ENCODE assay signal across 8 mouse cellular contexts in genomic region chrX:18162192-18162857, GRCm38 (mm10). TPM values are rescaled to one million over a fixed set of nuclear protein-coding genes. Genes with fewer than 3 reads are reported as not detected.
A peak's percentile ranks its signal among the peaks of the same experiment; 100 is the strongest.
DNase-seq lines count a peak whose midpoint lies in the region; ATAC-seq and TF ChIP-seq lines count a peak whose summit lies in the region.

Kdm6a (plus strand) TSS chrX:18162575.

- no peaks in the 10 kb centered on the region for H3K4me1 ChIP-seq in ES-Bruce4 (ENCODE audit: control insufficient read depth, insufficient read depth, low read length)
- H3K4me1 ChIP-seq in forebrain, embryonic 13.5 days: no peaks in the 10 kb centered on the region
- peaks cover 4% of the 10 kb centered on the region for H3K4me1 ChIP-seq in liver, postnatal 0 days (ENCODE audit: insufficient read depth)
- no peaks in the 10 kb centered on the region for H3K4me1 ChIP-seq in neural tube, embryonic 14.5 days (ENCODE audit: control insufficient read depth, insufficient read depth, low read length)

- DNase-seq in heart, postnatal 10 days: peak; percentile 98 to 100
- DNase-seq in large intestine, adult 2 months (ENCODE audit: low read depth, low spot score): peak; percentile 87
- DNase-seq in liver, postnatal 0 days: peak; percentile 97
- DNase-seq in testis, postnatal 10 days (ENCODE audit: low spot score): peak; percentile 98

- peak within 1 kb of the TSS; percentile 64 for H3K4me2 ChIP-seq in forebrain, embryonic 13.5 days
- peak within 1 kb of the TSS; percentile 91 for H3K4me2 ChIP-seq in liver, postnatal 0 days (ENCODE audit: low read depth, low read length)
- peak within 1 kb of the TSS; percentile 59 for H3K4me2 ChIP-seq in neural tube, embryonic 14.5 days (ENCODE audit: low read depth, low read length)

- WGBS in forebrain, embryonic 13.5 days: 0% methylated on average over 50 of the region's 50 CpGs
- WGBS in large intestine, adult 2 months: under 1% methylated on average over 50 of the region's 50 CpGs
- under 1% methylated on average over 48 of the region's 50 CpGs for WGBS in liver, postnatal 0 days (ENCODE audit: insufficient replicate concordance)
- under 1% methylated on average over 40 of the region's 50 CpGs for WGBS in neural tube, embryonic 14.5 days

- TF ChIP-seq CTCF in ES-Bruce4 (IDR thresholded peaks at IDR 0.05; ENCODE audit: low read depth, low read length): no peak
- no peak for TF ChIP-seq CTCF in liver, postnatal 0 days (IDR thresholded peaks at IDR 0.05; ENCODE audit: low read depth)

- H3K4me3 ChIP-seq in ES-Bruce4 (ENCODE audit: low read depth, low read length): peak within 1 kb of the TSS; percentile 98
- H3K4me3 ChIP-seq in forebrain, embryonic 13.5 days: peak within 1 kb of the TSS; percentile 78
- H3K4me3 ChIP-seq in liver, postnatal 0 days (ENCODE audit: low read depth, low read length): peak within 1 kb of the TSS; percentile 91
- peak within 1 kb of the TSS; percentile 78 for H3K4me3 ChIP-seq in neural tube, embryonic 14.5 days (ENCODE audit: low read depth, low read length)

- TF ChIP-seq POLR2A in ES-Bruce4 (IDR thresholded peaks at IDR 0.05; ENCODE audit: insufficient read depth, low read length): peak; percentile 57

- no peaks in the 10 kb centered on the region for H3K9me3 ChIP-seq in ES-Bruce4 (replicated peaks; ENCODE audit: control insufficient read depth, insufficient read depth, low read length, poor library complexity, severe bottlenecking)
- no peaks in the 10 kb centered on the region for H3K9me3 ChIP-seq in forebrain, embryonic 13.5 days (replicated peaks)
- H3K9me3 ChIP-seq in liver, postnatal 0 days (ENCODE audit: low read length): no peaks in the 10 kb centered on the region
- no peaks in the 10 kb centered on the region for H3K9me3 ChIP-seq in neural tube, embryonic 14.5 days (ENCODE audit: control insufficient read depth, low read length)

- H3K27me3 ChIP-seq in ES-Bruce4 (ENCODE audit: control insufficient read depth, insufficient read depth, low read length, poor library complexity, severe bottlenecking): no peaks in the 10 kb centered on the region
- no peaks in the 10 kb centered on the region for H3K27me3 ChIP-seq in forebrain, embryonic 13.5 days
- no peaks in the 10 kb centered on the region for H3K27me3 ChIP-seq in liver, postnatal 0 days (ENCODE audit: insufficient read depth, low read length)
- no peaks in the 10 kb centered on the region for H3K27me3 ChIP-seq in neural tube, embryonic 14.5 days (ENCODE audit: control insufficient read depth, insufficient read depth, low read length)

- intact Hi-C loops in heart, postnatal 10 days (cut with DNase I): loop anchor here (2.0 kb wide), 1 partner anchor 92 kb away; no protein-coding TSS in a partner anchor

- peak within 1 kb of the TSS; percentile 86 for H3K27ac ChIP-seq in ES-Bruce4 (ENCODE audit: insufficient read depth, low read length)
- peak within 1 kb of the TSS; percentile 96 for H3K27ac ChIP-seq in forebrain, embryonic 13.5 days
- H3K27ac ChIP-seq in liver, postnatal 0 days (ENCODE audit: low read depth): peak within 1 kb of the TSS; percentile 98
- peak within 1 kb of the TSS; percentile 97 for H3K27ac ChIP-seq in neural tube, embryonic 14.5 days (ENCODE audit: low read depth, low read length)

- TF ChIP-seq EP300 in ES-Bruce4 (IDR thresholded peaks at IDR 0.05; ENCODE audit: insufficient read depth, low read depth, low read length): 0 out of 2 replicates have a peak, but pooled peaks have one; percentile 5
- no peak for TF ChIP-seq EP300 in liver, postnatal 0 days (IDR thresholded peaks at IDR 0.05; ENCODE audit: low read depth)

- peak within 1 kb of the TSS; percentile 98 for H3K9ac ChIP-seq in ES-Bruce4 (ENCODE audit: low read depth, poor library complexity, severe bottlenecking)
- H3K9ac ChIP-seq in forebrain, embryonic 13.5 days: peak within 1 kb of the TSS; percentile 91
- H3K9ac ChIP-seq in liver, postnatal 0 days (replicated peaks): peak within 1 kb of the TSS; percentile 97
- peak within 1 kb of the TSS; percentile 89 for H3K9ac ChIP-seq in neural tube, embryonic 14.5 days (replicated peaks; ENCODE audit: low read depth, low read length)

- peak; percentile 97 for ATAC-seq in cerebellum, adult (ENCODE audit: insufficient number of reproducible peaks, low FRiP score, low TSS enrichment)
- ATAC-seq in forebrain, embryonic 13.5 days: peak; percentile 99
- ATAC-seq in liver, postnatal 0 days: peak; percentile 92
- ATAC-seq in neural tube, embryonic 14.5 days (ENCODE audit: low read depth): peak; percentile 99

- no peaks in the 10 kb centered on the region for H3K36me3 ChIP-seq in ES-Bruce4 (ENCODE audit: control insufficient read depth, insufficient read depth, low read length, poor library complexity, severe bottlenecking)
- H3K36me3 ChIP-seq in forebrain, embryonic 13.5 days (ENCODE audit: poor library complexity, severe bottlenecking): no peaks in the 10 kb centered on the region
- no peaks in the 10 kb centered on the region for H3K36me3 ChIP-seq in liver, postnatal 0 days (replicated peaks; ENCODE audit: insufficient read depth, low read length)
- H3K36me3 ChIP-seq in neural tube, embryonic 14.5 days (ENCODE audit: control insufficient read depth, insufficient read depth, low read length): no peaks in the 10 kb centered on the region

RNA-seq across cellular contexts. Expression of gene Kdm6a, which starts in this region (rescaled TPM):
- polyA plus RNA-seq in ES-Bruce4 (2011; ENCODE audit: insufficient read depth, insufficient read length, low read depth, missing spikeins): 49.5 and 55.9 TPM in 2 replicates
- polyA plus RNA-seq in forebrain, embryonic 13.5 days (2015; fragmentation: Nextera tagmentation; extraction: Ambion mirVana): 19.4 and 21.0 TPM in 2 replicates
- total RNA-seq in heart, postnatal 10 days (2021): 10 to 100 TPM; 28.7 to 39.6 TPM
- polyA plus RNA-seq in large intestine, adult 2 months (2012; rRNA removed): 7.8 and 13.3 TPM in 2 replicates
- 9.2 and 9.4 TPM in 2 replicates for polyA plus RNA-seq in liver, postnatal 0 days (2015; fragmentation: Nextera tagmentation; extraction: Ambion mirVana)
- 25.8 and 32.2 TPM in 2 replicates for polyA plus RNA-seq in neural tube, embryonic 14.5 days (2014; fragmentation: Nextera tagmentation; extraction: Ambion mirVana)

Comparison
In these comparisons a context has a peak if more than half of its experiments do, and no peak if none do; other contexts are left out.
1. Peak in every context shown above with its lines: DNase-seq, ATAC-seq, H3K4me3 ChIP-seq and H3K27ac ChIP-seq.